Mouse (Mus musculus) retina, embryonic 14.5 days (tissue): ENCODE data around the gene Furin.
A peak's percentile ranks its signal among the peaks of the same experiment; 100 is the strongest.

ENCODE experiments used
- DNase-seq: peaks from one replicate; pipeline ENCODE4 v3.0.0-alpha.2; 2015; ENCODE audit warnings: low spot score

The Furin gene

GRCm38 (mm10) chr7:80405188-80405695 is at the start of gene Furin:
Furin (minus strand) TSS chr7:80405436.
- DNase-seq, result no peak

GRCm38 (mm10) chr7:80454786-80455185 is 49.5 kb upstream of the Furin start:
- DNase-seq, result no peak

GRCm38 (mm10) chr7:80453997-80454396 is 48.8 kb upstream of the Furin start:
- no peak for DNase-seq

GRCm38 (mm10) chr7:80453121-80453520 is 47.9 kb upstream of the Furin start:
- no peak for DNase-seq

- no peak for DNase-seq
Observed at GRCm38 (mm10) chr7:80452241-80452640, 47.0 kb upstream of the Furin start.

- no peak for DNase-seq
Observed at GRCm38 (mm10) chr7:80451550-80452232, 46.5 kb upstream of the Furin start.

GRCm38 (mm10) chr7:80450354-80450753 is 45.1 kb upstream of the Furin start:
- no peak for DNase-seq

- DNase-seq, result no peak
Observed at GRCm38 (mm10) chr7:80449620-80450091, 44.4 kb upstream of the Furin start.

GRCm38 (mm10) chr7:80447336-80447735 is 42.1 kb upstream of the Furin start:
- no peak for DNase-seq

GRCm38 (mm10) chr7:80446221-80446878 is 41.1 kb upstream of the Furin start:
- DNase-seq, result no peak

- DNase-seq, result no peak
Observed at GRCm38 (mm10) chr7:80445492-80445891, 40.3 kb upstream of the Furin start.

- no peak for DNase-seq
Observed at GRCm38 (mm10) chr7:80444401-80445249, 39.4 kb upstream of the Furin start.

GRCm38 (mm10) chr7:80443124-80443523 is 37.9 kb upstream of the Furin start:
- no peak for DNase-seq

GRCm38 (mm10) chr7:80441986-80442904 is 37.0 kb upstream of the Furin start:
- DNase-seq, result peak; percentile 31

- DNase-seq, result no peak
Observed at GRCm38 (mm10) chr7:80440685-80441084, 35.4 kb upstream of the Furin start.

- DNase-seq, result no peak
Observed at GRCm38 (mm10) chr7:80439789-80440488, 34.7 kb upstream of the Furin start.

GRCm38 (mm10) chr7:80439032-80439760 is 34.0 kb upstream of the Furin start:
- DNase-seq, result no peak

GRCm38 (mm10) chr7:80436571-80436970 is 31.3 kb upstream of the Furin start:
- no peak for DNase-seq

- DNase-seq, result no peak
Observed at GRCm38 (mm10) chr7:80435594-80435993, 30.4 kb upstream of the Furin start.

GRCm38 (mm10) chr7:80429661-80430060 is 24.4 kb upstream of the Furin start:
- no peak for DNase-seq
